Mouse (Mus musculus): ENCODE data around the gene Aqp1. TPM values are rescaled to one million over a fixed set of nuclear protein-coding genes. Genes with fewer than 3 reads are reported as not detected.

Aqp1 gene
- polyA plus RNA-seq (2016; fragmentation: Nextera tagmentation; extraction: Ambion mirVana) = 11.9 and 12.7 TPM in 2 replicates

- peak; percentile 55; the same call in 1 of the 2 replicates for ATAC-seq (ENCODE audit: low FRiP score)
- H3K9ac ChIP-seq = no peak within 1 kb of the TSS
- peaks cover 19% of the 10 kb centered on the region for H3K4me1 ChIP-seq
- H3K36me3 ChIP-seq = no peaks in the 10 kb centered on the region
- H3K27me3 ChIP-seq = no peaks in the 10 kb centered on the region
- H3K4me2 ChIP-seq (replicated peaks) = no peak within 1 kb of the TSS
- H3K9me3 ChIP-seq (replicated peaks) = no peaks in the 10 kb centered on the region
- 27% methylated on average over 12 of the region's 12 CpGs for WGBS
- H3K4me3 ChIP-seq = no peak within 1 kb of the TSS
- H3K27ac ChIP-seq = no peak within 1 kb of the TSS
Measured at GRCm38 (mm10) chr6:55335989-55336514, at the start of gene Aqp1. Gene Aqp1, plus strand, starts transcription at chr6:55336432.

- Histone ChIP-seq H3K4me2 (replicated peaks) (no peak overlapping the region), H3K9ac (no peak overlapping the region), H3K27ac (no peak overlapping the region), H3K9me3 (replicated peaks) (peaks cover 2% of the 10 kb centered on the region), H3K36me3 (no peaks in the 10 kb centered on the region), H3K4me1 (no peaks in the 10 kb centered on the region), H3K27me3 (no peaks in the 10 kb centered on the region), H3K4me3 (no peak overlapping the region)
- no peak for ATAC-seq (ENCODE audit: low FRiP score)
- 87% methylated on average over 5 of the region's 5 CpGs for WGBS
Measured at GRCm38 (mm10) chr6:55288007-55288602, 48.1 kb upstream of the Aqp1 start.

DNA sequence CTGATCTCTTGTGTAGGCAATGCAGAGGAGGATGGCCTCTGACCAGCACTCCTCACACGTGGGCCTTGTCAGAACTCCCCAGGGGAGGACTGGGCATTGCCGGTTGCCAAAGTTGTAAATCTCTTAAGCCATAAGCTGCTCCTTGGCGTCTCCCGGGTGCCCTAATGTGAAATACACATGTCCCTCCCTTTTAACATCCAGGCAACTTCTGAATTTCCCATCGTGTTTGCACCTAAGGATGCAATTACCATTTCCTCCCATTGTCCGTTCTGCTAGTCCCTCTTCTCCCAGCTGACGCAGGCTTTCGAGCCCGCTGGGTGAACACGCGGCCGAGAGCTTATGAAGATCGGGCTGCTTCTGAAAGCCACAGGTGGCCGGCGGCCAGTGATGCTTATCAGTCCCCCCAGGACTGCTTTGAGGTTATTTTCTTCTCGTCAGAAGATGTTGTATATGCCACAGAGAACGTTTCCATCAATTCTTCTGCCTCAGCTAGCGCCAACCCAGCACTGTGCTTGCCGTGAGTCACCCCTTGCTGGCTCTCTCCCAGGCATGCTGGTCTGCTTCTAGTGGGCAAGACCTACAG lies 41.6 kb upstream of the Aqp1 start:
- no peak overlapping the region for H3K27ac ChIP-seq
- WGBS = 61% methylated on average over 19 of the region's 19 CpGs
- no peak overlapping the region for H3K9ac ChIP-seq
- no peak overlapping the region for H3K4me3 ChIP-seq
- no peaks in the 10 kb centered on the region for H3K36me3 ChIP-seq
- H3K4me2 ChIP-seq (replicated peaks) = no peak overlapping the region
- H3K4me1 ChIP-seq = 0 out of 2 replicates have a peak, but pooled peaks cover 4% of the 10 kb centered on the region
- no peaks in the 10 kb centered on the region for H3K9me3 ChIP-seq (replicated peaks)
- H3K27me3 ChIP-seq = no peaks in the 10 kb centered on the region
- ATAC-seq (ENCODE audit: low FRiP score) = no peak

DNA sequence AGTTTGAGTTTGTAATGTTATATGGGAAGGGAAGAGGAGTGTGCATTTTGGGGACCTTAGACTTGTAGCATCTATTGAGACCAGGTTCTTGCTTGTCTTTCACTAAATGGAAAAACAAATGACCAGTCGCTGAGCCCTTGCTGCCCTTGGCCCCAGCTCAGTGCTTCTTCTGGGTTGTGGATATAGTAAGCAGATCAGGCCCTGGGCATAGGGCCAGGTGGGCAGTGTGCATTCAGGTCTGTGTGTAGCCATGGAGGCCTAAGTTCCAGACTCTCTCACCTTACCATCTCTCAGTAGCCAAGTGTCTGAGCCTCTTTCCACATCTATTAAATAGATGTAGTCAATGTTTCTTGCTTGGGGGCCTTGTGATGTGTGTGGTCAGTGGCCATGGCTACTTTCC lies 40.9 kb upstream of the Aqp1 start:
- Histone ChIP-seq H3K4me1 (0 out of 2 replicates have a peak, but pooled peaks cover 4% of the 10 kb centered on the region), H3K27ac (no peak overlapping the region), H3K27me3 (no peaks in the 10 kb centered on the region), H3K36me3 (no peaks in the 10 kb centered on the region), H3K4me3 (no peak overlapping the region), H3K9me3 (replicated peaks) (no peaks in the 10 kb centered on the region), H3K9ac (no peak overlapping the region), H3K4me2 (replicated peaks) (no peak overlapping the region)
- ATAC-seq (ENCODE audit: low FRiP score) = no peak
- WGBS = 82% methylated on average over 1 of the region's 1 CpGs

DNA sequence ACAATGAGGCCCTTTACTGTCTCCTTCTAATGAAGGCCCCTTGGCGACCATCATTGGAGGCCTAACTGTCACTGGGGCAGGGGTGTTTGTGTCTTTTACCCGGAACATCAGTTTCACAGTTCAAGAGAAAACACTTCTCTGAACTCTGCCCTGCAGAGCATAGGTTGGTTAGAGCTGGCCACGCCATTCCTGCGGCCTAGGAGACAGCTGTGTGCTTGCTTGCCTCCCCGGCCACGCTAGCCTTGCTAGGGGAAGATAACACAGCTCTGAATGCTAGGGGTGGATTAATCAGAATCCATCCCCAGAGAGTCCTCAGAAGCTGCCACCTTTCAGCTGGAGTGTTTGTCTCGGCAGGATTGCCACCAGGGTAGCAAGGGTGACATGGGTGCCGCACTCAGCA lies 36.8 kb upstream of the Aqp1 start:
- Histone ChIP-seq H3K4me2 (replicated peaks) (no peak overlapping the region), H3K27ac (no peak overlapping the region), H3K27me3 (no peaks in the 10 kb centered on the region), H3K9ac (no peak overlapping the region), H3K4me1 (0 out of 2 replicates have a peak, but pooled peaks cover 1% of the 10 kb centered on the region), H3K4me3 (no peak overlapping the region), H3K36me3 (peaks cover 14% of the 10 kb centered on the region; the same call in 1 of the 2 replicates), H3K9me3 (replicated peaks) (no peaks in the 10 kb centered on the region)
- ATAC-seq (ENCODE audit: low FRiP score) = no peak
- 89% methylated on average over 8 of the region's 8 CpGs for WGBS

DNA sequence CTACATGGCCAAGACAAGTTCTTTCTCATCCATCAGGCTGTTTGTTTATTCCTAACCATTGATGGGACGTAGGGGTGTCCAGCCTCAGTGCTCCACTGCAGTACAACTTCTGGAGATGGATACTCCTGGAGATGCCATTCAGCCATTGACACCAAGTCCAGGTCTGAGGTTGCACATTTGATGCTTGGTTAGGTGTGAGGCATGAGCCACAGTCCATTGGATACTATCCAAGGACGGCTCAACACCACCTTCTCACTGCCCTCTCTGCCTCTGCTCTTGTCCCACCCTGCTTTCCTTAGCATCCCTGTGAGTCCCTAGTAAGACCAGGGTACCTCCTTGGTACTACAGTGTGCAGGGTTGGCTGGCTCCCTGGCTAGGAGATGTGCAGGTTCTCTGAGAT lies 36.3 kb upstream of the Aqp1 start:
- Histone ChIP-seq H3K4me2 (replicated peaks) (no peak overlapping the region), H3K4me1 (no peaks in the 10 kb centered on the region), H3K9ac (no peak overlapping the region), H3K9me3 (replicated peaks) (no peaks in the 10 kb centered on the region), H3K27me3 (no peaks in the 10 kb centered on the region), H3K36me3 (peaks cover 14% of the 10 kb centered on the region; the same call in 1 of the 2 replicates), H3K4me3 (no peak overlapping the region), H3K27ac (no peak overlapping the region)
- ATAC-seq (ENCODE audit: low FRiP score) = no peak
- 81% methylated on average over 2 of the region's 2 CpGs for WGBS

DNA sequence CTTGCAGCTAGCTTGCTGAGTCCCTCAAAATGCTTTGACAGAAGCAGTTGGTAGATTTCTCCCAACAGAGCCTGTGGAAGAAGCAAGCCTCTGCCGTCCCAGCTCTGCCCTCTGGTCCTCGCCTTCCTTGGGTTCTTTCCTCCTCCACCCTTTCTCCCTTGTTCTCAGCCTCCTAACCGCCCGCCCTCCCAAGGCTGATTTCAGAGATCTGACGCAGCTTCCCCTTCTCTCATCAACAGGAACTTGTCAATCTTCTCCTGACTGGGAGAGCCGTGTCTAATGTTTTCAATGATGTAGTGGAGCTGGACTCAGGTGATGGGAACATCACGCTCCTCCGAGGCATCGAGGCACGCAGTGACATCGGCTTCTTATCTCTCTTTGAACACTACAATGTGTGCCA lies 35.5 kb upstream of the Aqp1 start:
- Histone ChIP-seq H3K36me3 (peaks cover 14% of the 10 kb centered on the region; the same call in 1 of the 2 replicates), H3K27me3 (no peaks in the 10 kb centered on the region), H3K9me3 (replicated peaks) (no peaks in the 10 kb centered on the region), H3K4me3 (no peak overlapping the region), H3K4me1 (no peaks in the 10 kb centered on the region), H3K9ac (no peak overlapping the region), H3K4me2 (replicated peaks) (no peak overlapping the region), H3K27ac (no peak overlapping the region)
- no peak for ATAC-seq (ENCODE audit: low FRiP score)
- 89% methylated on average over 11 of the region's 11 CpGs for WGBS

GRCm38 (mm10) chr6:55310179-55310578 lies 26.1 kb upstream of the Aqp1 start:
- no peaks in the 10 kb centered on the region for H3K27me3 ChIP-seq
- 0 out of 2 replicates have a peak, but pooled peaks cover 3% of the 10 kb centered on the region for H3K4me1 ChIP-seq
- no peak overlapping the region for H3K9ac ChIP-seq
- H3K36me3 ChIP-seq = 0 out of 2 replicates have a peak, but pooled peaks cover 3% of the 10 kb centered on the region
- 47% methylated on average over 2 of the region's 2 CpGs for WGBS
- no peak overlapping the region for H3K4me2 ChIP-seq (replicated peaks)
- no peak overlapping the region for H3K4me3 ChIP-seq
- H3K9me3 ChIP-seq (replicated peaks) = no peaks in the 10 kb centered on the region
- ATAC-seq (ENCODE audit: low FRiP score) = no peak
- no peak overlapping the region for H3K27ac ChIP-seq

- 0 out of 2 replicates have a peak, but pooled peaks cover 3% of the 10 kb centered on the region for H3K4me1 ChIP-seq
- H3K27me3 ChIP-seq = no peaks in the 10 kb centered on the region
- no peak for ATAC-seq (ENCODE audit: low FRiP score)
- no peak overlapping the region for H3K4me2 ChIP-seq (replicated peaks)
- H3K9me3 ChIP-seq (replicated peaks) = no peaks in the 10 kb centered on the region
- H3K36me3 ChIP-seq = 0 out of 2 replicates have a peak, but pooled peaks cover 3% of the 10 kb centered on the region
- H3K4me3 ChIP-seq = no peak overlapping the region
- WGBS = 56% methylated on average over 5 of the region's 5 CpGs
- no peak overlapping the region for H3K9ac ChIP-seq
- 0 out of 2 replicates have a peak overlapping the region, but pooled peaks have one; percentile 17 for H3K27ac ChIP-seq
Measured at GRCm38 (mm10) chr6:55311962-55312361, 24.3 kb upstream of the Aqp1 start.

GRCm38 (mm10) chr6:55313893-55314292 lies 22.3 kb upstream of the Aqp1 start:
- 0 out of 2 replicates have a peak, but pooled peaks cover 3% of the 10 kb centered on the region for H3K36me3 ChIP-seq
- H3K27me3 ChIP-seq = no peaks in the 10 kb centered on the region
- 91% methylated on average over 4 of the region's 4 CpGs for WGBS
- ATAC-seq (ENCODE audit: low FRiP score) = no peak
- no peak overlapping the region for H3K9ac ChIP-seq
- H3K4me3 ChIP-seq = no peak overlapping the region
- 0 out of 2 replicates have a peak, but pooled peaks cover 3% of the 10 kb centered on the region for H3K4me1 ChIP-seq
- H3K4me2 ChIP-seq (replicated peaks) = no peak overlapping the region
- H3K27ac ChIP-seq = no peak overlapping the region
- H3K9me3 ChIP-seq (replicated peaks) = no peaks in the 10 kb centered on the region

GRCm38 (mm10) chr6:55314628-55315027 lies 21.6 kb upstream of the Aqp1 start:
- H3K27ac ChIP-seq = no peak overlapping the region
- no peaks in the 10 kb centered on the region for H3K27me3 ChIP-seq
- H3K4me3 ChIP-seq = no peak overlapping the region
- no peak overlapping the region for H3K4me2 ChIP-seq (replicated peaks)
- 0 out of 2 replicates have a peak, but pooled peaks cover 3% of the 10 kb centered on the region for H3K4me1 ChIP-seq
- no peak overlapping the region for H3K9ac ChIP-seq
- 91% methylated on average over 8 of the region's 8 CpGs for WGBS
- H3K36me3 ChIP-seq = 0 out of 2 replicates have a peak, but pooled peaks cover 3% of the 10 kb centered on the region
- no peaks in the 10 kb centered on the region for H3K9me3 ChIP-seq (replicated peaks)
- ATAC-seq (ENCODE audit: low FRiP score) = no peak

- no peaks in the 10 kb centered on the region for H3K36me3 ChIP-seq
- WGBS = 95% methylated on average over 3 of the region's 3 CpGs
- no peak overlapping the region for H3K9ac ChIP-seq
- no peak overlapping the region for H3K27ac ChIP-seq
- ATAC-seq (ENCODE audit: low FRiP score) = no peak
- H3K9me3 ChIP-seq (replicated peaks) = no peaks in the 10 kb centered on the region
- H3K4me1 ChIP-seq = no peaks in the 10 kb centered on the region
- H3K4me2 ChIP-seq (replicated peaks) = no peak overlapping the region
- H3K27me3 ChIP-seq = no peaks in the 10 kb centered on the region
- no peak overlapping the region for H3K4me3 ChIP-seq
Measured at GRCm38 (mm10) chr6:55318597-55318996, 17.6 kb upstream of the Aqp1 start.
